Mouse (Mus musculus): Measurements from ENCODE around the gene Tas2r121. TPM values are rescaled to one million over a fixed set of nuclear protein-coding genes. Genes with fewer than 3 reads are reported as not detected.

Tas2r121 gene
- polyA plus RNA-seq (2012; ENCODE audit: low replicate concordance): not detected in 2 replicates

DNA sequence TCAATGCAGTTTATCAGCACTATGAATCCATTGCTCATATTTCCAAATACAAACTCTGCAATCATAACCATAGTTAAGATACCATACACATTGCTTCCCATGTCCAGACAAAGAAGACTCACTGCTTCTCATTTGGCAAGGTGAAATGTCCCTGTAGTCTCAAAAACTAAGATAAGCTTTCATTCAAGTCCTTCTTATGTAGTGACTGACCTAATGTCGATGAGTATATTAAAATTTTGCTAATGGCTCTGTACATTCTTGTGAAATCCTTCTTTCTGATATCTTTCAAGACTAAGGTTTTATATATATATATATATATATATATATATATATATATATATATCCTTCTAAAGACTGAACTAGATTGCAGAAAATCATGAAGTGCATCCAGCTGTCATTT is at the start of gene Tas2r121:
Tas2r121 (minus strand) TSS at position 101 of the 400 bp plus-strand sequence.

DNA sequence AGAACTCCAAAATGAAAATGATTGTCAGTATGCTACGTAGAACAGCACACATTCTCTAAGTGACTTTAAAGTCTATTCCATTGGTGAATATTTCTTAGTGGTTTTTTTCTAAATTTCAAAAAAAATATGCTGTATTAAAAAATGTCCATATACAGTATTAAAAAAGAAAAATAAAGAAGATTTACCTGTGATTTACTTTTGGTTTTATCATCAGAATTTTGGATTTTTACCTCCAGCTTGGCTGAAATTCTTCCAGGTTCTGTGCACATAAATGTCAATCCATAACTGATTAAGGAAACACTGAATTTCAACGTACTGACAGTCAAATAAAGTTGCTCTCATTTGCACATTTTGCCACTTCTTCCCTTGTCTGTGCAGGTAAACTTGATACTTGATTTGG is 37.1 kb upstream of the Tas2r121 start, which contains the start of gene Tas2r115:
Tas2r115 (minus strand) TSS at position 101 of the 400 bp plus-strand sequence.

DNA sequence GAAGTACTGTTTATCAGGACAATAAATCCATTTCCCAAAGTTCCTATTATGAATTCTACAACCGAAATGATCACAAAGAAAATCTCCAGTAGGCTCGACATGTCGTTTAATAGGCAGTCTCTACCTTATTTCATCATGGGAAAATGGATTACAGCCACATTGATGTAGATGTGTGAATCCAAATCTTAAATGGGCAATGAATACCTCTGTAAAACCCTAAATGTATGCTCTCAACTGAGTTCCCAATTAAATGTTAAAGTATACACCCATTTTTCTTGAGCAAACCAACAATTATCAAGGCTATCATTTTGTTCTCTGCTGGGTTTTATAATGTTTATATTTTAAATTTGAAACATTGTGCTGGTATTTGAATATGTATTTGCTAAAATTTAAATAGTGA is 11.0 kb upstream of the Tas2r121 start, which contains the start of gene Tas2r122:
Tas2r122 (minus strand) TSS at position 101 of the 400 bp plus-strand sequence.

DNA sequence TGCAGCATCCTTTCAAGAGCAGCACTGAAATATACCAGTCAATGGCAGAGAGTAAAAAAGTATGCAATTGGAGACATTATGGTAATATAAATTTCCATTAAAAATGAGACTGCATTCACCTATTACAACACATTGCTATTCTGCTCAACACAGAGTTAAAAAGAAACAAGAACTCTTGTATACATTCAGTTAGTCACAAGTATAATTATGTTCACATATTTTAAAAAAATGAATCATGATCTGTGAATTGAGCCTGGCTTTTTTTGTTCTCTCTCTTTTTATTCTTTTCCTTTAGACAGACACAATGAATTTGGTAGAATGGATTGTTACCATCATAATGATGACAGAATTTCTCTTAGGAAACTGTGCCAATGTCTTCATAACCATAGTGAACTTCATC is 44.2 kb downstream of the Tas2r121 start, which contains the start of gene Tas2r120:
Tas2r120 (plus strand) TSS at position 301 of the 400 bp plus-strand sequence.

DNA sequence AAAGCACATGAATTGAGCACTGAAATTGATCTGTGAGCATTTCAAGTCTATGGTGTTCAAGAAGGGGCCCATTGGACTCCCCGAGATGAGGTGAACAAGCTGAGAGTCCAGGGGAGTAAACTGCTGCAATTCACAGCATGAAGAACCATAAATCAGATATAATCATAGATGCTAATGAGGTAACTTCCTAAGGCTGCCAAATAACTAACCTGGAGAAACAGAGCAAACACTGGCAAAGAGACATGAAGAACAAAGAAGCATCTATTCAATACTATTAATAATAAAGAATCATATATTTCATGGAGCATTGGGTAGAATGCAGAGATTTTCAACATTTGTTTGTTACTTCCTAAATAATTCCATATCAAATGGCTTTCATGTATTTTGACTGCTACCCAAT is 49.4 kb downstream of the Tas2r121 start, which contains the start of gene A630073D07Rik:
A630073D07Rik (minus strand) TSS at position 101 of the 400 bp plus-strand sequence.

Other genes starting within 250 kb of the Tas2r121 start
- not detected in 2 replicates for gene Prh1, start 131.2 kb downstream of the Tas2r121 start, polyA plus RNA-seq (2012; ENCODE audit: low replicate concordance)
- not detected in 2 replicates for gene Prp2, start 105.1 kb downstream of the Tas2r121 start, polyA plus RNA-seq (2012; ENCODE audit: low replicate concordance)
- not detected in 2 replicates for gene A630073D07Rik, start 49.5 kb downstream of the Tas2r121 start, polyA plus RNA-seq (2012; ENCODE audit: low replicate concordance)
- gene Tas2r120, start 44.1 kb downstream of the Tas2r121 start, polyA plus RNA-seq (2012; ENCODE audit: low replicate concordance): not detected in 2 replicates
- gene Tas2r122, start 10.9 kb upstream of the Tas2r121 start, polyA plus RNA-seq (2012; ENCODE audit: low replicate concordance): not detected in 2 replicates
- gene Tas2r115, start 37.0 kb upstream of the Tas2r121 start, polyA plus RNA-seq (2012; ENCODE audit: low replicate concordance): not detected in 2 replicates
- gene Tas2r124, start 53.7 kb upstream of the Tas2r121 start, polyA plus RNA-seq (2012; ENCODE audit: low replicate concordance): not detected in 2 replicates
- gene Tas2r102, start 61.1 kb upstream of the Tas2r121 start, polyA plus RNA-seq (2012; ENCODE audit: low replicate concordance): not detected in 2 replicates
- not detected in 2 replicates for gene Tas2r136, start 77.2 kb upstream of the Tas2r121 start, polyA plus RNA-seq (2012; ENCODE audit: low replicate concordance)
- not detected in 2 replicates for gene Tas2r117, start 101.8 kb upstream of the Tas2r121 start, polyA plus RNA-seq (2012; ENCODE audit: low replicate concordance)
- not detected in 2 replicates for gene Tas2r123, start 146.1 kb upstream of the Tas2r121 start, polyA plus RNA-seq (2012; ENCODE audit: low replicate concordance)
- not detected in 2 replicates for gene Tas2r116, start 154.4 kb upstream of the Tas2r121 start, polyA plus RNA-seq (2012; ENCODE audit: low replicate concordance)
- not detected in 2 replicates for gene Tas2r110, start 167.0 kb upstream of the Tas2r121 start, polyA plus RNA-seq (2012; ENCODE audit: low replicate concordance)
- not detected in 2 replicates for gene Tas2r113, start 192.0 kb upstream of the Tas2r121 start, polyA plus RNA-seq (2012; ENCODE audit: low replicate concordance)
- gene Tas2r125, start 208.6 kb upstream of the Tas2r121 start, polyA plus RNA-seq (2012; ENCODE audit: low replicate concordance): not detected in 2 replicates

All from hematopoietic multipotent progenitor cell, adult 10-12 weeks (in vitro differentiated cells).